Mouse (Mus musculus): ENCODE measurements around the gene Wbp1l. TPM values are rescaled to one million over a fixed set of nuclear protein-coding genes. Genes with fewer than 3 reads are reported as not detected.

Wbp1l gene
- total and polyA plus RNA-seq, 3 experiments = 52.9 to 70.0 TPM; not detected in 1

DNA sequence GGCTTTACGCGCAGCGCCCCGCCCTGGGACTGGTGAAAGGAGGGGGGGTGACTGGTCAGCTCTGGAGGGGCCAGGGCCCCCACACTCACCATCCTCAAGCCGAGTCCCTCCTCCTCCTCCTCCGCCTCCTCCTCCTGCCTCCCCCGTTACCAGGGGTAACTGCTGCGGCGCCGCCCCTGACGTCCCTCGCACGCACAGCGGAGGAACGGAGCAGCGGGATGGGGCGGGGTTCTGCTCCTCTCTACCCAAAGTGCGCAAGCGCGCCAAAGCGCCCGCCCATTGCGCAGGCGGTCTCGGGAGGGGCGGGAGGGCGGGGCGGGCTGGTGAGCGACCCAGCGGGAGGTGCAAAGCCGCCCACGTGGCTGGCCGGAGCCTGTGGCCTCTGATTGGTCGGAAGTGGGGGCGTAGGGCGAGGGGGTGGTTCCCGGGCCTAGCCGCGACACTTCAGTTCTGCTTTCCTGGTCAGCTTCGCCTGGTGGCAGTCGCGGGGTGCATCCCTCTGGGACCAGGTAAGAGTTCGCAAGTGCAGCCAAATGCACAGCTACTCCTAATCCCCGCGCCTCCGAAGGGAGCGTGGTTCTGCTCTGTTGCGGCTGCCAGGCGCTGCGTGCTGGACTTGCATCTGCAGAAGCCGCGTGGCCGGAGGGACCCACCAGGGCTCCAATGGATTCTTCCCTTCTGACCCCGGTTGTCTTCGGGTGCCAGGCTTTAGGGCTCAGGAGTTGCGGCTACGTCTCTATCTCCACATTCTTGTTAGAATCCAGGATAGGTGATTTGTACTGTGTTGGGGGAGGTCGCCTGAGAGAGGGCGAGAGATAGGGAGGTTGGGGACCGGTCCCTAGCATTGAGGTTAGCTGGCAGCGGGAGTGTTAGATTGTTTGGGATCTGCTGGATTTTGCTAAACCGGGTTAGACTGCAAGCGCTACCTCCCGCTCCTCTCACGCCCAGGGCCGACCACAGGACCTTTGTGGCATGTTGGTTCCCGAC is 25.6 kb upstream of the Wbp1l start, which contains the start of the genes Arl3 and Sfxn2 (continued):
- TF ChIP-seq GATA1 (IDR thresholded peaks at IDR 0.05; ENCODE audit: low read depth, low read length) (no peak), SMC3 (IDR thresholded peaks at IDR 0.05; ENCODE audit: low read depth, low read length) (no peak), ZKSCAN1 (IDR thresholded peaks at IDR 0.05; ENCODE audit: low read depth, low read length) (no peak), ZMIZ1 (IDR thresholded peaks at IDR 0.05; ENCODE audit: low read depth, low read length) (peak; percentile 91; the same call in 1 of the 2 replicates), MEF2A (IDR thresholded peaks at IDR 0.05; ENCODE audit: extremely low read depth, insufficient replicate concordance, low read depth, low read length, poor library complexity, severe bottlenecking) (no peak), MAFK (IDR thresholded peaks at IDR 0.05; ENCODE audit: borderline replicate concordance, low read depth, low read length) (no peak), TAL1 (IDR thresholded peaks at IDR 0.05; ENCODE audit: low read length) (no peak), SIN3A (IDR thresholded peaks at IDR 0.05; ENCODE audit: low read length) (peak; percentile 91), NRF1 (IDR thresholded peaks at IDR 0.05; ENCODE audit: insufficient read depth, low read depth, low read length, poor library complexity, severe bottlenecking) (peak; percentile 90), ETS1 (IDR thresholded peaks at IDR 0.05; ENCODE audit: low read depth, low read length) (peak; percentile 48; the same call in 1 of the 2 replicates)

DNA sequence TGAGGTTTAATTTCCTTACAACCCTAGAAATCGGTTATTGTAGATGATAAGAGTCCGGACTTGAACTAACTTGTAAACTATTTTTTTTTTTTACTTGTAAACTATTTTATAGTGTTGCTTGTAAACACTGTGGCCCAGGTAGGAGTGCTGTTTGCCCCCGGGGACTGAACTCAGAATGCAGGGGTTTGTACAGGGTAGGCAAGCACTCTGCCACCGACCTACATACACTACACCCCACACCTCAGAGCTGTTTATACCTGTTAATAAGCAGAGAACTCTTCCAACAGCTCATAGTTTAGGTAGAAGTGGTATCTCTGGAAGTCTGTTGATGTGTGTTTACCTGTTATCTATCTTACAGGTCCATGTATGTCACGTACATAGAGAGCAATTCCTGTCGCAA is 24.9 kb upstream of the Wbp1l start:
- TF ChIP-seq MYB (IDR thresholded peaks at IDR 0.05; ENCODE audit: low read depth, low read length) (no peak), BHLHE40 (IDR thresholded peaks at IDR 0.05; ENCODE audit: borderline replicate concordance, low read depth, low read length) (no peak), ELF1 (IDR thresholded peaks at IDR 0.05; ENCODE audit: low read depth, low read length) (no peak), EP300 (IDR thresholded peaks at IDR 0.05; ENCODE audit: low read depth in 1 of 2, low read length in 2 of 2) (no peak), USF2 (IDR thresholded peaks at IDR 0.05; ENCODE audit: borderline replicate concordance in 1 of 2, insufficient read depth in 1 of 2, low read depth in 1 of 2, low read length in 2 of 2) (no peak), ZNF384 (IDR thresholded peaks at IDR 0.05; ENCODE audit: low read depth, low read length) (0 out of 2 replicates have a peak, but pooled peaks have one; percentile 62), NRF1 (IDR thresholded peaks at IDR 0.05; ENCODE audit: insufficient read depth, low read depth, low read length, poor library complexity, severe bottlenecking) (0 out of 2 replicates have a peak, but pooled peaks have one; percentile 1), TBP (IDR thresholded peaks at IDR 0.05; ENCODE audit: low read depth, low read length) (no peak), CHD2 (IDR thresholded peaks at IDR 0.05; ENCODE audit: low read length) (no peak), POLR2A (IDR thresholded peaks at IDR 0.05; ENCODE audit: control insufficient read depth in 1 of 2, insufficient read depth in 1 of 2, low read depth in 1 of 2, low read length in 2 of 2, poor library complexity in 1 of 2) (no peak), RCOR1 (IDR thresholded peaks at IDR 0.05; ENCODE audit: low read depth, low read length) (no peak), MAX (IDR thresholded peaks at IDR 0.05; ENCODE audit: low read length) (no peak), MEF2A (IDR thresholded peaks at IDR 0.05; ENCODE audit: extremely low read depth, insufficient replicate concordance, low read depth, low read length, poor library complexity, severe bottlenecking) (no peak), TAL1 (IDR thresholded peaks at IDR 0.05; ENCODE audit: low read length) (no peak), RAD21 (IDR thresholded peaks at IDR 0.05; ENCODE audit: low read depth, low read length) (no peak), ZMIZ1 (IDR thresholded peaks at IDR 0.05; ENCODE audit: low read depth, low read length) (no peak), MAFK (IDR thresholded peaks at IDR 0.05; ENCODE audit: borderline replicate concordance, low read depth, low read length) (no peak), SMC3 (IDR thresholded peaks at IDR 0.05; ENCODE audit: low read depth, low read length) (no peak), CHD1 (IDR thresholded peaks at IDR 0.05; ENCODE audit: low read depth, low read length) (peak; percentile 70; the same call in 1 of the 2 replicates)
- H3K4me3 ChIP-seq (ENCODE audit: control insufficient read depth in 1 of 2, insufficient read depth in 1 of 2, low read depth in 2 of 2, low read length in 2 of 2) = peak overlapping the region; percentile 67 to 68
- H3K4me1 ChIP-seq (ENCODE audit: control insufficient read depth in 1 of 2, insufficient read depth in 2 of 2, low read length in 2 of 2) = peaks cover 8 to 15% of the 10 kb centered on the region in 2 experiments
- no peak for DNase-seq (ENCODE audit: low read depth, low spot score)
- H3K36me3 ChIP-seq (ENCODE audit: control insufficient read depth in 1 of 2, insufficient read depth in 2 of 2, low read length in 2 of 2) = peaks cover 0 to 19% of the 10 kb centered on the region in 2 experiments; a peak in 2 of 4 replicates
- no peaks in the 10 kb centered on the region for H3K9me3 ChIP-seq (replicated peaks; ENCODE audit: insufficient read depth, low read length)
- no peaks in the 10 kb centered on the region for H3K27me3 ChIP-seq (ENCODE audit: control insufficient read depth in 1 of 2, insufficient read depth in 2 of 2, low read length in 2 of 2)
- no peak overlapping the region for H3K27ac ChIP-seq (ENCODE audit: control insufficient read depth, low read depth, low read length)
- peaks cover 5% of the 10 kb centered on the region for H3K79me2 ChIP-seq (ENCODE audit: control insufficient read depth, insufficient read depth, low read length, poor library complexity)
- peak overlapping the region; percentile 65 for H3K9ac ChIP-seq (ENCODE audit: control insufficient read depth, low read depth, low read length, poor library complexity, severe bottlenecking)

All from MEL (cell line).